Mouse (Mus musculus): ENCODE measurements around the gene Zfp617. TPM values are rescaled to one million over a fixed set of nuclear protein-coding genes. Genes with fewer than 3 reads are reported as not detected.
"Not testable (repeated sequence)": the region's sequence is repeated elsewhere in the genome, so short reads cannot be mapped to it uniquely, and the experiment has no call there.

Gene Zfp617
- polyA plus RNA-seq, 1 experiment: 3.3 TPM

DNA sequence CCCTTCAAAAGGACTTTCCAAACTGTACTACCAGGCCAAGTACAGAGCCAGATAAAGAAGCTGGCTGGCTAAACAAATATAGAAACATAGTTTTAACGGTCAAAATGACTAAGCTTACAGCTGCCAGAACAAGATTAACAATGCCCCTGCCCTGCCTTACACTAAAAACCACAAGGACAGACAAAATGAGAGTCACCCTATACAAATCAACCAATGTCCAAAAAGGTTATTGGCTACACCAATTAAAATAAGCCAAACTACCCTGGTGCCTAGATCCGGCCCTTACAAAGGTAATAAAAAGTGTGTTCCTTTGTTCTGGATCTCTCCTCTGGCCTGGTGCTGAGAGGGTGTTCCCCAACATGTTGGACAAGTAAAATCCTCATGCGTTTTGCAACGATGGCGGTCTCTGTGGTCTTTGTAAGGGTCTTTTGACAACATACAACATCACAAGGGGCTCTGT lies 607 bp upstream of the Zfp617 start:
- Histone ChIP-seq H3K27me3 (ENCODE audit: control insufficient read depth, insufficient read depth, low read length) (no peaks in the 10 kb centered on the region), H3K27ac (ENCODE audit: control insufficient read depth, insufficient read depth, low read length) (no peak overlapping the region), H3K4me1 (replicated peaks; ENCODE audit: control insufficient read depth, insufficient read depth, low read length) (no peaks in the 10 kb centered on the region), H3K36me3 (ENCODE audit: control insufficient read depth, insufficient read depth, low read length) (no peaks in the 10 kb centered on the region), H3K4me3 (ENCODE audit: control insufficient read depth, insufficient read depth, low read length) (no peak overlapping the region)
- TF ChIP-seq POLR2A (IDR thresholded peaks at IDR 0.05; ENCODE audit: control insufficient read depth, extremely low read depth, insufficient read depth, low read length, poor library complexity) (no peak), CTCF (IDR thresholded peaks at IDR 0.05; ENCODE audit: borderline replicate concordance, control insufficient read depth, extremely low read depth, insufficient read depth, low read length, poor library complexity) (no peak)
- WGBS: 96% methylated on average over 5 of the region's 5 CpGs
- peak; percentile 15 for DNase-seq

- no peaks in the 10 kb centered on the region for H3K27me3 ChIP-seq (ENCODE audit: control insufficient read depth, insufficient read depth, low read length)
- no peaks in the 10 kb centered on the region; the same call in none of the 2 replicates for H3K36me3 ChIP-seq (ENCODE audit: control insufficient read depth, insufficient read depth, low read length)
- no peak for TF ChIP-seq POLR2A (IDR thresholded peaks at IDR 0.05; ENCODE audit: control insufficient read depth, extremely low read depth, insufficient read depth, low read length, poor library complexity)
- TF ChIP-seq CTCF (IDR thresholded peaks at IDR 0.05; ENCODE audit: borderline replicate concordance, control insufficient read depth, extremely low read depth, insufficient read depth, low read length, poor library complexity): no peak
- 98% methylated on average over 2 of the region's 2 CpGs for WGBS
- DNase-seq: no peak
- no peak overlapping the region for H3K27ac ChIP-seq (ENCODE audit: control insufficient read depth, insufficient read depth, low read length)
- H3K4me1 ChIP-seq (replicated peaks; ENCODE audit: control insufficient read depth, insufficient read depth, low read length): no peaks in the 10 kb centered on the region
- no peak overlapping the region for H3K4me3 ChIP-seq (ENCODE audit: control insufficient read depth, insufficient read depth, low read length)
These were observed 3.9 kb downstream of the Zfp617 start for GRCm38 (mm10) chr8:71912286-71912685.

DNA sequence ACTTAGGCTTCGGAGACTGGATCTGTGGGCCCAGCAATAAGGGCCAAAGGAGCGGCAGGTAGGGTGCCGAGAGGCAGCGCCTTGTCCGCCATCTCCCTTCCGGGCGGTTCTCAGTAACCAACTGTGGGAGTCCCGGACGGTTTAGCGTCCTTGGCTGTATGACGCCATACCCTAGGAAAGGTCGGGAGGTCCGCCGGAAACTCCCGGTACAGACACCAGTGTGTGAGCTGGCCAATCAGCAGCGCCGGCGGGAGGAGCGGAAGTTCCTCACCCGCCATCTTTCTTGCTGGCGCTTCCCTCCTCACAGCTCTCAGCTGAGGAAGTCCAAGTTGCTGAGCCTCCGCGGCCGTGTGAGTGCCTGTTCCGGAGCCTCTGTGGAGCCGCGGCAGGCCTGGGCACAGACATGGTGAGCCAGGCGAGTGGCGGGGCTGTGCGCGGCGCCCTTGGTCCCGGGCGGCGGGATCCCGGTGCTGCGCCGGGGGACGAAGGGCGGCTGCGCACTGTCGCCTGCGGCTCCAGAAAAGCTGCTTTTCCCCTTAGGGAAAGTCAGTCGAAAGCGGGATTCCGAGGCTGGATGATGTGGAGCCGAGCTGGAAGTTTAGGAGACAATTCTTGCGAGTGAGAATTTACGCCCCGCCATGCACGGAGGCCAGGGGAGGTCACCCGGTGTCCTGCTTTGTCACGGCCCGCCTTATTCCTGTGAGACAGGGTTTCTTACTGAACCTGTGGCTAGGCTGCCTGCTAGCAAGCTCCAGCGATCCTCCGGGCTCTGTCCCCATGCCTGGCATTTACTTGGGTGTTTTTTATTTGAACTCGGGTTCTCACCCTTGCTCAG lies 14.3 kb downstream of the Zfp617 start:
- DNase-seq: peak; percentile 94
- under 1% methylated on average over 57 of the region's 57 CpGs for WGBS
- TF ChIP-seq CTCF (IDR thresholded peaks at IDR 0.05; ENCODE audit: borderline replicate concordance, control insufficient read depth, extremely low read depth, insufficient read depth, low read length, poor library complexity) (no peak), POLR2A (IDR thresholded peaks at IDR 0.05; ENCODE audit: control insufficient read depth, extremely low read depth, insufficient read depth, low read length, poor library complexity) (peak; percentile 57; the same call in 1 of the 2 replicates)
- H3K27ac ChIP-seq (ENCODE audit: control insufficient read depth, insufficient read depth, low read length): peak overlapping the region; percentile 79
- H3K4me1 ChIP-seq (replicated peaks; ENCODE audit: control insufficient read depth, insufficient read depth, low read length): peaks cover 3% of the 10 kb centered on the region; the same call in 1 of the 2 replicates
- H3K36me3 ChIP-seq (ENCODE audit: control insufficient read depth, insufficient read depth, low read length): no peaks in the 10 kb centered on the region
- no peaks in the 10 kb centered on the region for H3K27me3 ChIP-seq (ENCODE audit: control insufficient read depth, insufficient read depth, low read length)
- H3K4me3 ChIP-seq (ENCODE audit: control insufficient read depth, insufficient read depth, low read length): peak overlapping the region; percentile 99

DNA sequence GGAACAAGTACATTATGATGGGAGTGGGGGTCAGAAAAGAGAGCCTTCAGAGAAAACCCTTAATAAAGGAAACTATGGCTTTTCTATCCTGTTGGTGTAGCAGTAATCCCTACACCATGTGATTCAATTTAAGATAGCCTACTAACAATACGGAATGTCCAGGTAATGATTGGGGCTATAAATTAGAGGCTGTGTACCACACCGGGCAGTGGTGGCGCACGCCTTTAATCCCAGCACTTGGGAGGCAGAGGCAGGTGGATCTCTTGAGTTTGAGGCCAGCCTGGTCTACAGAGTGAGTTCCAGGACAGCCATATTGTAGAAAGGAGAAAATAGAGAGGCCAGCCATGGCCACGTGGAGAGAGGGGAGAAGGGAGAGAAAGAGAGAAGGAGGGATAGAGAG lies 17.4 kb downstream of the Zfp617 start:
- no peaks in the 10 kb centered on the region for H3K27me3 ChIP-seq (ENCODE audit: control insufficient read depth, insufficient read depth, low read length)
- H3K27ac ChIP-seq (ENCODE audit: control insufficient read depth, insufficient read depth, low read length): no peak overlapping the region
- no peak for TF ChIP-seq POLR2A (IDR thresholded peaks at IDR 0.05; ENCODE audit: control insufficient read depth, extremely low read depth, insufficient read depth, low read length, poor library complexity)
- TF ChIP-seq CTCF (IDR thresholded peaks at IDR 0.05; ENCODE audit: borderline replicate concordance, control insufficient read depth, extremely low read depth, insufficient read depth, low read length, poor library complexity): no peak
- no peak overlapping the region for H3K4me3 ChIP-seq (ENCODE audit: control insufficient read depth, insufficient read depth, low read length)
- DNase-seq: no peak
- H3K36me3 ChIP-seq (ENCODE audit: control insufficient read depth, insufficient read depth, low read length): peaks cover 14% of the 10 kb centered on the region
- H3K4me1 ChIP-seq (replicated peaks; ENCODE audit: control insufficient read depth, insufficient read depth, low read length): peaks cover 3% of the 10 kb centered on the region; the same call in 1 of the 2 replicates
- WGBS: 99% methylated on average over 5 of the region's 5 CpGs

- no peaks in the 10 kb centered on the region for H3K27me3 ChIP-seq (ENCODE audit: control insufficient read depth, insufficient read depth, low read length)
- WGBS: 99% methylated on average over 3 of the region's 3 CpGs
- peaks cover 3% of the 10 kb centered on the region; the same call in 1 of the 2 replicates for H3K4me1 ChIP-seq (replicated peaks; ENCODE audit: control insufficient read depth, insufficient read depth, low read length)
- no peak overlapping the region for H3K27ac ChIP-seq (ENCODE audit: control insufficient read depth, insufficient read depth, low read length)
- DNase-seq: no peak
- TF ChIP-seq CTCF (IDR thresholded peaks at IDR 0.05; ENCODE audit: borderline replicate concordance, control insufficient read depth, extremely low read depth, insufficient read depth, low read length, poor library complexity): no peak
- no peak for TF ChIP-seq POLR2A (IDR thresholded peaks at IDR 0.05; ENCODE audit: control insufficient read depth, extremely low read depth, insufficient read depth, low read length, poor library complexity)
- peaks cover 16% of the 10 kb centered on the region for H3K36me3 ChIP-seq (ENCODE audit: control insufficient read depth, insufficient read depth, low read length)
- H3K4me3 ChIP-seq (ENCODE audit: control insufficient read depth, insufficient read depth, low read length): no peak overlapping the region
These were observed 18.1 kb downstream of the Zfp617 start for GRCm38 (mm10) chr8:71926551-71926950.

DNA sequence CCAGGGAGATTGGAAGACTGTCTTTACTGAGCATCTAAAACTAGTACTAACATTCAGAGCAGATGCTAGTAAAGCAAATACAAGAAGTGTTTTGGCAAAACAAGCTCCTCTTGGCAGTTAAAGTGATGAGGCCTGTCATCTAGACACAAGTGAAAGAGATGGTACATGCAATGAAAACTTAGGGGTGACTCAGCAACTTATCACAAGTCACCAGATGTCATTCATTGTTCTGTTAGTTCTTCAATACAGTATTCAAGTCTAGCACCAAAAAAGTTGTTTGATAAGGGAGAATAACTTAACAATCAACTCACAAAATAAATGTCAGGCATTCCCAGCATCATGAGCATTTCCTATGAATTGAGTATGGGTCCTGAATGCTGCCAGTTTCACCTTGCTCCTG lies 19.3 kb downstream of the Zfp617 start:
- peaks cover 18% of the 10 kb centered on the region for H3K36me3 ChIP-seq (ENCODE audit: control insufficient read depth, insufficient read depth, low read length)
- DNase-seq: no peak

GRCm38 (mm10) chr8:71938037-71938436 lies 29.6 kb downstream of the Zfp617 start:
- not testable (repeated sequence) for H3K4me1 ChIP-seq (replicated peaks; ENCODE audit: control insufficient read depth, insufficient read depth, low read length); H3K27ac ChIP-seq (ENCODE audit: control insufficient read depth, insufficient read depth, low read length); H3K27me3 ChIP-seq (ENCODE audit: control insufficient read depth, insufficient read depth, low read length); H3K36me3 ChIP-seq (ENCODE audit: control insufficient read depth, insufficient read depth, low read length); DNase-seq; H3K4me3 ChIP-seq (ENCODE audit: control insufficient read depth, insufficient read depth, low read length)
- WGBS: 97% methylated on average over 2 of the region's 2 CpGs

More for the DNA sequence above, 19.3 kb downstream of the Zfp617 start:
- H3K4me1 ChIP-seq (replicated peaks; ENCODE audit: control insufficient read depth, insufficient read depth, low read length): peaks cover 3% of the 10 kb centered on the region; the same call in 1 of the 2 replicates
- no peak overlapping the region for H3K4me3 ChIP-seq (ENCODE audit: control insufficient read depth, insufficient read depth, low read length)
- no peak for TF ChIP-seq CTCF (IDR thresholded peaks at IDR 0.05; ENCODE audit: borderline replicate concordance, control insufficient read depth, extremely low read depth, insufficient read depth, low read length, poor library complexity)
- TF ChIP-seq POLR2A (IDR thresholded peaks at IDR 0.05; ENCODE audit: control insufficient read depth, extremely low read depth, insufficient read depth, low read length, poor library complexity): no peak
- no peak overlapping the region for H3K27ac ChIP-seq (ENCODE audit: control insufficient read depth, insufficient read depth, low read length)
- H3K27me3 ChIP-seq (ENCODE audit: control insufficient read depth, insufficient read depth, low read length): no peaks in the 10 kb centered on the region
